Mouse (Mus musculus) monocyte, adult 2 months (primary cell): ENCODE measurements around the gene Lmx1b.

Source experiments
- DNase-seq, 2 experiments: peaks; one replicate each; pipeline ENCODE4 v3.0.0; 2022; ENCODE audit warnings: low spot score in 2 of 2, low read depth in 1 of 2

Lmx1b gene

DNA sequence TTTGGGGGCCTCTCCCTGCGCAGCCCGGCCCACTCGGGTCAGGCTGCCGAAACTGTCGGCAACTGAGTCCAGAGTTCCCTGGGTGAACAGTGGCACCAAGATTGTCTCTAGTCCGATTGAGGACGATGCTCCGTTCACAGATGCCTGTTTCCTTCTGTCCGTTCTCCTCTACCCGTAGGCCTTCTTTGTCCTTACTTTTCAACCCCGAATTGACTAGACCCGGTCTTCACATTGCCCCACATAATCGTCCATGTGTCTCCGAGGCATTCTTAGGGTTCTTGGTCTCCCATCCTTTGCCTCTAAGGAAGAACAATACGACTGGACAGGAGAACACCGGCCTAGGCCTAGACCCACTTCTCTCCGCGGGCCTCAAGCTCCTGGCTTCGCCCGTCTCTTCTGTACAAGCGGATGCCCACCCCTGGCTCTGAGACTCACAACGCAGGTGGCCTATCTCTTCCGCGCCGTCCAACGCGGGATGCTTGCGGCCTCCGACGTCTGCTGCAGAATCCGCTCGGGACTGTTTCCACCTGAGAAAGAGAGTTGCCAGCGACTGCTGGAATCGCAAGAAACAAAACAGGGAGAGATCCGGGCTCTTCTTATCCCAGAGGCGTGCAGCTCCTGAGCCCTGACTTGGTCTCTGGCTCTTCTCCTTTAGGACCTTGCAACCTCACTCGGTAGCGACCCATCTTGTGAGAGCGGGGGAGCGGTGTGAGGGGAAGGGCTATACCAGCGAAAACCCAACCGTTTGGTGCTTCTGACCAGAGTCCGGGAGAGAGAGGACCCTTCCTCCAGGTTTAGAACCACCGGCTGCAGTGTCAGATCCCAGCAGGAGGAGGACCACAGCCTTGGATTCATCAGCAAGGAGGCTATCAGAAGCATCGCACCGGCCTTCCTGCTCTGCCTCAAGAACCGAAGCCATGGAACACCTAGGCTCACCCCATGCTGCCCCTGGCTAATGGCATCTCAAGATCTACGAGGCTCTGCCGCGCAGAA is 3.7 kb upstream of the Lmx1b start:
- DNase-seq = no peak

DNA sequence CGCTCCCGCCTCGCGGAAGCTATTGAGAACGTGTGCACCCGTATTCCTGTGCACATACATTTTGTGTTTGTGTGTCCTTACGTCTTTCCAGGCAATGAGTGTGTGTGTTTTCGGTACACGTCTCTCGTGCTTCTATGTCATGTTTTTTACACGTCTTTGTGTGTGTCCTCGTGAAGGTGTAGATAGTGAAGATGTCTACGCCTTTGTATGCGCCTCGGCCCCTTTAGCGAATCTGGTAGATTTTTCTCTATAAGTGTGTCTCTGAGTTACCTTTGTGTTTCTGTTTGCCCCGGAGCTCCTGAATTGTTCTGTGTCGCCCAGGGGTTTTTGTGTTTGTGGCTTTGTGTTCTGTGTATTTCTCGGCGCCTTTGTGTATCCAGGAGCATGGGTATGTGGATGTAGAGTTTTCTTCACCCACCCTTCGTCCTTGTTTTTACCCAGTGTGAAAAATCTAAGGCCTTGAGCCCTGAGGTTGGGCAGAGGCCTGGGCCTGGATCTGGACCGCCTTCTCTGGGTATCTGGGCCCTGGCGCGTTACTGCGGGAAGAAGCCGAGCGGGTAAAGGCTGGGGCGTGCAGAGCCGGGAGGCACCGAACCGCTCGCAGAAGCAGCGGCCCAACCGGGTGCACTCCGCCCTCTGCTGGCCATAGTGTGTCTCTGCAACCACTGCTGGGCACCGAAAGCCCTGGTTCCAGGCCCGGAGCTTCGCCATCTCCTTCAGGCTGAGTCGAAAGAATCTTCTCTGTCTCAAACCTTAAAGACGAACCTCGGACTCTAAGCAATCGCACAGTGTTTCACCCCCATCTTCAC is 2.5 kb upstream of the Lmx1b start:
- DNase-seq = peak in 1 of 2 experiments; percentile 43

DNA sequence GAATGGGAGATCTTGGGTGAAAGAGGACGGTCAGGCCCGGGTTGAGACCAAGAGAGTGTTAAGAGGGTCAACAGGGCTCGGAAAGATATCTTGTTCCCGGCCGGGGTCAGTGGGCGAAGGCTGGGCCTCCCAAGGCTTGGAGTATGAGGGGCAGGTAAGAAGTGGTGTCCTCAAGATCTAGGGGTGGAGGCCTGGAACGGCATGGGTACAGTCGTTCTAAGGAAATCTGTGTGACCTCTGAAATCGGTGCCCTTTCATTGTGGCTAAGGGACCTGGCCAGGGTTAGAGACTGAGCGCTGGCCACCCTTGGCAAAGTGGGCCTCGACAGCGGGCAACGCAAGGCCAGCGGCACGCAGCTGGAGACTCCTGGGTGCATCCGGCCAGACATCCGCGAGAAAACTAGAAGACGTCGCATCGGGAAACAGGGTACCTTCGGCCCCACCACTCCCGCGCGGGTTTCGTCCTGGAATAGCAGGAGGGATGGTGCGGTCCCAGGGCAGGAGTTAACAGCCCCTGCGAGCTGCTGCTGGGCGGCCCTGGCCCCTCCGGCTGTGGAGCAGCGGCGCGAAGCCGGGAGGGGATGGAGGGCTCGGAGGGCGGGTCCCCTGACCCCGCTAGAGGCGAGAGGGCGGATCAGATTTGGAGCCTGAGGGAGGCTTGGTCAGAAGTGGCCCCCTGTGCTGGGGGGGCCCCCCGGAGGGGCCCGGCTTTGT is 1.7 kb upstream of the Lmx1b start:
- DNase-seq = no peak

DNA sequence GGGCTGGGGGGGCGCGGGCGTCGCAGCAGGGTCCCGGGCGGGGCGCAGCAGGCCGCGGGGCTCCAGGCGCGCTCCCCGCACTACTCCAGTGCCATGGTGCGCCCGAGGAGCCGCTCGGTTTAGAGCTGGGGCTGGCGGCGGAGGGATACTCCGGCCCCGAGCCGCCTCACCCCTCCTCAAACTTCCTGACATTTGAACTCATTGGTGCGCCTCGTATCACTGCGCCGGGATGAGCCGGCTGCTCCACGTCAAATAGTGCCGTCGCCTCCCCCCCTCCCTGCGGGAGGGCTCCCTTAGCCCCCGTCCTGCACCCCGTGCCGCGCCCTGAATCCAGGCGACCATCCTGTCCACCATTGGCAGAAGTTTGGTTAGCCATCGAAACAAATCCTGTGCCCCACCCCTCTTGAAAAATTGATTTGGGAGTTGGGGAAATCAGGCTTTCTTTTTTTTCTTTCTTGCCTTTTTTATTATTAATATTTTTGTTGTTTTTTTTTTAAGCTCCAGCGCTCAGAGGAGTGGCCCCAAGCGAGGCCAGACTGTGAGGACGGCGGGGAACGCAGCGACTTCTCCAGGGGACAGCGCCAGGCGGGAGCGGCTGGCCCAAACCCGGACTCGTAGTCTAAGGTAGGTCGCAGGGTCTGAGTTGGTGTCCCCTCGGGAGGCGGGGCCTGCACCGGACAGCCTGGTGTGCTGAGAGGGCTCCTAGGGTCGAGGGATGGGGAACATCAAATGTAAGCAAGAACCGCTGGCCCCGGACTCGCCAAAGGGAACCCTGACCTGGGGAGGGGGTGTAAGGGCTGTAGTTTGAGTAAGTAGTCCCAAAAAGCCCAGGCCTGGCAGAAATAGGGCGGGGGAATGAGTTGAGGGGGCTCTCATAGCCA is 907 bp upstream of the Lmx1b start:
- DNase-seq = no peak

DNA sequence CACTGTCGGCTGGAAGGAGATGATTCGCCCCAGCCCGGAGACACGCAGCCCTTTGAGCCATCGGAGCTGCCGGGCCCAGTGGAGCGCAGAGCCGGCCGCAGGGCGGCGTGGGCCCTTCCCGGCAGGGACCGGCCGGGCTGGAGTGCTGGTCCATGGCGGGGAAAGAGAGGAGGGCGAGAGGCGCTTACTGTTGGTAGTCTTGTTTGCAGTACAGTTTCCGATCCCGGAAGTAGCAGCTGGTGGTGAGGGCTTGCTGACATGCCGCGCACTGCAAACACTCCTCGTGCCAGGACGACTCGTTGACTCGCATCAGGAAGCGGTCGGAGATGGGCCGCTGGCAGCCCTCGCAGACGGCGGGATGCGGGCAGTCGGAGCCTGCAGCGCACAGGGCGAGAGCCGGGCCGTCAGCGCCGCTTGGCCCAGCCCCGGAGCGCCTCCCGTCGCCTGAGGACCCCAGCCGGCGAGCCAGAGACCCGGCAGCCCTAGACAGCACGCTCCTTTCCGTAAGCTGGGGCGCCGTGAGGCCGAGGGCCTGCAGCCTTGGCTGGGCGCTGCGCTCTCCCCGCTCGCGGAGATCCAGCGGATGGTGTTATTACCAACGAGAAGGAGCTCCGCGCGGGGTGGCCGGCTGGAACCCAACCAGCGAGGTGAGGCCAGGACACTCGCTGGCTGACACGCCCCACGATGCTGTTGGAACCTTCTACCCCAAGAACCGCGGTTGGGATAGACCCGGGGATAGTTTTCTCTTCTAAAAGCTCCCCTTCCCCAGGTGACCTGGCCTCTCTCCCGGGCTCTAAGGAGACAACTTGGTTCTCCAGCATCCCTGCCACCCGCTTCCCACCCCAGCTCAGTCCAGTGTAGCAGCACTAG is 775 bp downstream of the Lmx1b start:
- DNase-seq = no peak

DNA sequence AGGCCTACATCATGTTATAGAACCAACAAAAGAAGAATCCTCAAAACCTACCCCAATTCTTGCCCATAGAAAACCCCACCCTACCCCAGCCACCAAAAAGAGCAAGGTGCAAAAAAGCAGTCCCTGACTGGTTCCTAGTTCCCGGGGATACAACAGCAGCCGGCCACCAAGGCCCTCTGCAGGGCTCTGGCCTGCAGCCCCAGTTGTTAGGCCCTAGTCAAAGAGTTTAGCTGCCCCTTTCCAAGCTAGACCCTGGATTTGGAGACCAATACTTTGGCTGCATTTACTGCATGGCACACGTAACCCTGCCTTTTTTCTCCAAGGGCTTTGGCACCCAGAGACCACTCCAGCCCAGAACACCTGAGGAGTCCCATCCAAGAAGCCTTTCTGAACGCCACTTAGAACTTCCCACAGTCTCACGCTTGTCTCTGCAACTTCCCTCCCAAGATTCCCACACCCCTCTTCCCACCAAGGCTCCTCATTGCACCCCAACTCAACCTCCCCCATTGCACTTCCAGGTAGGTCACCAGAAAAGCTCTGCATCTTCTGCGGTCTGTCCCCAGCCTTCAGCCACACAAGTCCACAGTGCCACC is 2.1 kb downstream of the Lmx1b start:
- no peak for DNase-seq

DNA sequence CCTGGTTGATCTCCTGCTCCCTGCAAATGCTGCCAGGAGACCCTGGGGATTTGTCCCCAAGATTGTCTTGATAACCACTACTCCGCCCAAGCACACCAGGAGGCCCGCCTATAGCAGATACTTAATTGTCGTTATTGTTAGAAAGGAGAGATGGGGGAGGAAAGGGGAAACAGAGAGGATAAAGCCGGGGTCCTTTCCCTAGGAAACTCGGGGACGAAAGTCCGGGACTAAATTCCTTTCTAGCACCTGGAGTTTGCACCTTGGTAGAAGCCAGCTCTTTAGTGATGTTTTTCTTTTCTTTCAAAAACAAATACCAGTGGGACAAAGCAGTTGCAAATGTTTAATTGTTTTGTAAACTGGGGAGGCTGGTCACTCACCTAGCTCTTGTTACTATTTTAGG is 3.0 kb downstream of the Lmx1b start:
- DNase-seq = no peak

DNA sequence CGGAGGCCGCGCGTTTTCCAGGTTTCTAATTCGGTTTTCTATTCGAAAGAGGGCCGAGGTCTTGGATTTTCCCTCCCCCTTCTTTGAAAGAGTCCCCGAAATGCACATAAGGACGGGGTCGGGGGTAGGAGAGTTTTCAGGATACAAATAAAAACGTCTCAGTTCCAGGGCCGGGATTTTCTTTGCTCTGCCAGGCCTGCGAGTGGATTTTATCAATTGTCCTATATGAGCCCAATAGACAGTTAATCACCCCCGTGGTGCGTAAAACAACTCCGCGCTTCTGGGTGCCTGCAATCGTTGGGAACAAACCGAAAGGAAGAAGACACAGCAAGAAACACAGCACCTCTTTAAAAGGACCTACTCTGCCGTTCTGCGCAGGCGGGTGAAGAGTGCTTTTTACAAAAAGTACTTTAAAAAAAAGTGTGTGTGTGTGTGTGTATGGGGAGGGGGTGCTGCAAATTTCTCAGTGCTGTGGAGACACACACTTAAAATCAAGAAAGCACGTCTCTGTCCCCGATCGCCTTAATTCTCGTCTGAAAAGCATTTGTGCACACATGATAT is 3.6 kb downstream of the Lmx1b start:
- DNase-seq = no peak

DNA sequence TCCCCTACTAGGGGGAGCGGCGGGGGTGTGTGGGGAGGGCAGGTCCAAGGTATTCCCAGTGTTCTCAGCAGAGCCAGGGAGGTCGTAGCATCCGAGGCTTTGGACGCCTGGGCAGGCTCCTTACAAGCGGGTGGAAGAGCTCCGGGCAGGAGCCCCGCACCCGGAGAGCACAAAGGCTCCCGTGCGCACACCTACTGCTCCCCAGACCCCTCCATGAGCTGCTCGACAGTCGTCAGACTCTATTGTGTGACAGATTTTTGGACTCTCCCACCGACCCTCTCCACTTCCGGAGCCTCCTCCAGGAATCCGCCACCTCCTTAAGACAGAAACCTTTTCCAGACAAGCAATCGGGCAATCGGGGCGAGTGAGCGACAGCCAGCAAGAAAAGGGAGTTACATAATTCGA is 4.2 kb downstream of the Lmx1b start:
- DNase-seq = no peak

DNA sequence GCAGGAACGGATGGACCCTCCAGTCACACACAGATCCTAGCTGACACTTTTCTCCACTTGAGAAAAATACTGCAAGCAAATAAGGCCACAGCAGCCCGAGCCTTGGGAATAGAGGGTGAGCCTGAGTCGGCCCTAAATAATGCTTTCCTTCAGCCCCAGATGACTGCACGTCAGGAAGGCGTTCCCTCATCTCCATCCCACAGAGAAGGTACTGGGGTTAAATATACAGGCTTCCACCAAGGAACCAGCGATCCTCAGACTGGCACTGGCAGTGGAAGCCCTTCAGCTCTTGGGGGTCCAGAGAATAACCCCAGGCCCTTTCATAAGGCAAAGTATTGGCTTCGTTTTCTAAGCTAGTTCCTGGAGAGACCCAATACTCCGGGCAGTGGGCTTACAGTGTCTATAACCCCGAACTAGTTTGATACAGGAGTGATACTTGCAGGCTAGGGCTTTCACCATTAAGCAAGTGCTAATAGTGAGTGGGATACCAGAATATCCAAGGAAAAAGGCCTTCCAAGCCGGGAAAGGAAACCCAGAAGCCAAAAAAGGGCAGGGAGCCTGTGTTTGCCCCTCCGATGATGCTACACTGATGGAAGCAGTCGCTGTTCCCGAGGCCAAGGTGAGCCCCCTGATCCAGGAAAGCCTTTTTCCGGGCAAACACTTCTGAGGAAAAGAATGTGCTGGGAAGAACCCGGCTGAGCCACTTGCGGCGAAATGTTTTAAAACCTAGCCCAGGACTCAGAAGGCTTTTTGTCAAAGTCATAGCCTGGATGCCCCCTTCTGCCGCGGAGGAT is 4.8 kb downstream of the Lmx1b start:
- DNase-seq = no peak

DNA sequence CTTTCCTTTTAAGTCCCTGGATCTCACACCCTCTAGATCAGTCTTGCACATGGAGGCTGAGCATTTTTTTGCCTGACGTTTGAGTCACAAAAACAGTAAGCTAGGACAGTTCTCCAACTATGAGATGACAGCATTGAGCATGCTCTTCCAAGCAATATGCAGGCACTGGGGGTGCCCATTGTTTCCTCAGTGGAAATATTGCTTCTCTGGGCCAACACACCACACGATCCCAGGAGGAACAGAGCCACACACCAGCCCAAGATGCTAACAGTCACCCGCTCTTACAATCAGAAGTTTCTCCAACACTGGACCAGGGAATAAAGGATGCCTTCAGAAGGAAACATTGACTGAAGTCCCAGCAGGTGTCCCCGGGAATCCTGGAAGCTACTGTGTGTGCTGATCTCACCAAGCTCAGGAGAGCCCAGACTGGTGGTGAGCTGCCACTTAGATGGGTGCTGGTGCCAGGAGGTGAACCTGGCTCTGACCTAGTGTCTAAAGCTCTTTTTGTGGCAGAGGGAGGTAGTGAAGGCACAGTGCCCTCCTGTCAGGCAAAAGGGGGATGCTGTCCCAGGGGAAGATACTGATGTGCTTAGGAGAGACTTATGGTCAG is 5.7 kb downstream of the Lmx1b start:
- DNase-seq = no peak

DNA sequence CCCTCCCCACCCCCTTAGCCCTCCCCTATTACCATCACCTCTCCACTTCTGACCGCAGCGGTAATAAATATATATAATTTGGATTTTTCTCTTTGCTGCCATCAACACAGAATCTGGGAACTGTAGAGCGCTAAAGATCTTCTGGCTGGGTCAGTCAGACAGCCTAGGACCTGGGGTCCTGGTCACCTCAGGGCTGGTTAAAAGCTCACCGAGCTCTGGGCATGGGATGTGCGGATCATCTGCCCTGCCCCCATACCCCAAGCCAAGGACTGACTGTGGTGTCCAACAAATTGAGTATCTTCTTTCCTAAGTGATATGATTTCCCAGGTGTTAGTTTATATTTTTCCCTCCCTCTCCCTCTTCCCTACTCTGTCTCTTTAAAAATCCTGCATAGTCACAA is 6.4 kb downstream of the Lmx1b start:
- no peak for DNase-seq

DNA sequence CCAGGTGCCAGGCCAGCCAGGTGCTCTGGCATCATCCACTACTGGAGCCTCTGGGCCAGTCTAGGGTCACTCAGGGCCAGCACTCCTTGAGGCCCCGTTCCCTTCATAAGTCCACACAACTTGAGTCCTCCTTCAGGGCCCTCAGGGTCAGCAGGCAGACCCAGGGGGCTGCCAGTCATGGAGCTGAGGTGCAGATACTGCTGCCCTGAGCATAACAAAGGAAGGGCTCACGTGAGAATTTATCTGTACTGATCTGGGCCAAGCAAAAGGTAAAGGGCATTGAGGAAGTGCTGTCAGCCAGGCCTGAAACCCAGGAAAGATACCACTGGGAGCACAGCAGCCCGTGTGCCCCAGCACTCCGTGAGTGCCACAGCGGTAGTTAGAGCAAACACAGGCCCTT is 7.1 kb downstream of the Lmx1b start:
- DNase-seq = no peak

DNA sequence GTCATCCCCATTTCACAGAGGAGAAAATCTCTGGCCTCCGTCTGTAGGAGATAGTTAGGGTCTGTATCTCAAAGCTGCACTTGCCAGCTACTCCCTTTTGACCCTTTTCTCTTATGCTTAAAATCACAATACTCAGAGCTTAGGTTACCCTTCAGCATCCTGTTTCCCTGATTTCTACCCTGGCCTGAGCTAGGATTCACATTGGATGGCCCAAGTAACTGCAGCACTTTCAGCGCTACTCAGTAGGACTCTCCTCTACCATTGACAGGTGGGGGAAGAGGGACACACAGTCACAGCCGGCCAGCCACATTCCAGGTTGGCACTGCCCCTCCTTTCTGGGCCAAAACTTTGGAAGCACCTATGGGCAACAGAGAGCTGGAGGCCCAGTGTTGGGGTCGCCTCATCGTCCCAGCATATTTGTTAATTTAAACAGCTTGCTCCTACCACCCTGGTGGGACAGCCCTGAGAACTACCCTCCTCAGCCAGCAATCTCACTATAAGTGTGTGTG is 7.7 kb downstream of the Lmx1b start:
- DNase-seq = no peak

DNA sequence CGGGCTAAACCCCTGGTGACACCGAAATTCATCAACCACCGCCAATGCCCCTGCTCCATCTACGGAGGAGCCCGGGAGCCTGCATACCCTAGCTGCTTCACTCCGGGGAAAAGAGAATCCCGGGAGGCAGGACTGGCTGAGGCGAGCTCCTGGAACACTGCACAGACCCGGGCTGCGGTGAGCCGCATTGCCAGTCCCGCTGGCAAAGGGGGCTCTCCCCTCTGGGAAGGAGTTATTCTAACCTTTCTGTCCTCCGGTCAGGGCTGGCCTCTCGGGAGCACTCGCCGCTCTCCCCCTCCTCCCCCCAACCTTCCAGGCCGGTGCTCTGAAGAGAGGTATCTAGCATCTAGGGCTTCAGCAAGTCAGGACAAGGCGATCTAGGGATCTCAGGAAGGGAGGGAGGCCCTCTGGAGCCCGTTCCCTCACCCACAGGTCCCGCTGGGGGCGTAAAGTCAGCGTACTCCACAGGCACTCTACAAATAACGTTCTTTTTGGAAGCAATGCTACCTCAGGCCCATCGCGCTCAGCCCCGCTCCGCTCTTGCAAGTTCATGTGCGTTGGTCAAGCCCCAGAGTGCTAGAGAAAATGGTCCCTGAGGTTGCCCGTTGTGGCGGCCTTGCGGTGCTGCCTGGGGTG is 8.5 kb downstream of the Lmx1b start:
- DNase-seq = no peak

DNA sequence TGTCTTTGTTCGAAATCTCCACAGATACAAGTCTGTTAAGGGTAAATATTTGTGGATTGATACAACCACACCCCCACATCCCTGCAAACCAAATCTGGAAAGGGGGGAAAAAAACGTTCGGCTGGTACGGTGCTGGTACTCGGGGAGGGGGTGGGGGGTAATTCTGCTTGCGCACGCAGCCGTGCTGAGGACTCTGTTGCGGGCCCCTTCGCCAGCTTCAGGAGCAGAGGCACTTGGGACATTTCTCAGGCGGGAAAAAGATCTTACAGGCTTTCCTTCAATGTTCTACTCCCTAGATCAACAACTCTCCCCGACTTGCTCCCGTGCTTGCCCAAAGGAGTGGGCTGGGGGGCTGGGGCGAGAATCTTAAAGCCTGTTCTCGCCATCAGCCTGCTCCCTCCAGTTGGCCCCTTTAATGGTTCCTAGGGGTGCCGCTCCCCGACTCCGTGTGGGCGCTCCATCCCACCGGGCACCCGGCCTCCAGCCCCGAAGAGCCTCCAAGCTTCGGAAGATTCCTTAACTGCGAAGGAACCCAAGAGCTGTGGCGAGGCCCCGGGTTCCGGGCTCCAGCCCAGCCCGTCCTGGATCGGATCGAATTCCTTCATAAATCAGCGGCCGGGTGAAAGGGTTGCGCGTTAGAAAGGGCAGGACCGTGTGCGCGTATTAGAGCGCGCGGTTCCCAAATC is 9.1 kb downstream of the Lmx1b start:
- DNase-seq = no peak
